Mouse (Mus musculus) liver, embryonic 14.5 days (tissue): ENCODE results near the gene Tex19.1.

Experiments
- CTCF ChIP-seq: IDR thresholded peaks from 2 replicates; pipeline ENCODE4 v1.5.1; 2016; ENCODE audit warnings: antibody characterized with exemption, low read depth, control low read depth
- EP300 ChIP-seq: IDR thresholded peaks from 2 replicates; pipeline ENCODE4 v1.6.1; 2016; ENCODE audit warnings: antibody characterized with exemption, low read depth

DNA sequence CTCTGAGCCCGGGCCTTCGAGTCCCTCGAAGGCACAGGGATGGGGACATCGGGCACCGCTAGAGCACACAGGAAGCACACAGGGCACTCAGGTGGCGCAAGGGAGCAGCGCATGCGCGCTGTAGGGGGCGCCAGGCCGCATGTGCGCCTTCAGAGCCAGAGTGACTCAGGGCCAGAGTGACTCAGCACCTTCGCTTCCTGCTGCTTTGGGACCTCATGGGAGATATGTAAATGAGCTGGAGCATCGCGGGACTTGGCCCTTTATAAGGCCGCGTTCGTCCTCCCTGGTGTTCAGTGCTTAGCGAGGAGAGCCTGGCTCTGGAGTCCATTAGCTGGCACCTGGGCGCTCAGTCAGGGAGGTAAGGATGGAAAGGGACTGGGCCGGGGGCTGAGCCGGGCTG lies at the start of gene Tex19.1:
- TF ChIP-seq CTCF (peak; percentile 37), EP300 (no peak)
